Mouse (Mus musculus): ENCODE measurements at regions not wholly inside any gene's neighbourhood (a gene's known extent, or its start where the extent isn't known, plus 50 kb on each side); places are given as distances from the start of the nearest gene placed in this dataset.
A peak's percentile ranks its signal among the peaks of the same experiment; 100 is the strongest.

DNA sequence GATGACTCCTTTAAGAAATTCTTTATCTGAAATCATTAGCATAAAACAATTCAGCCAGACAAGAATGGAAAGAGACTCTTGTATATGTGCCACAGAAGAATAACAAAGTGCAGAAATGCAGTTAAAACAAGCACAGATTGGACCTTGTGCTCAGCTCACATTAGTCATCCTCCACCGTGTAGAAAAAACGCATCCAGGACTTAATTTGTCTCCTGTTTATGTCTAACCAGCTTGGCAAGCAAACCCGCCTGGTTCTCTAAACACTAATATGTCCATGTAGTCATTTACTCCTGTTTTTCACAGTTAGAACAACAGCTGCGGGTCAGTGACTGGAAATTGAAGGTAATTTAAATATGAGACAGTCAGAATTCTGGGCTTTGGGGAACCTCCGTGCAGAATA is 268.7 kb downstream of the Efnb2 start:
- DNase-seq (ENCODE audit: low spot score in 2 of 2) = no peak

DNA sequence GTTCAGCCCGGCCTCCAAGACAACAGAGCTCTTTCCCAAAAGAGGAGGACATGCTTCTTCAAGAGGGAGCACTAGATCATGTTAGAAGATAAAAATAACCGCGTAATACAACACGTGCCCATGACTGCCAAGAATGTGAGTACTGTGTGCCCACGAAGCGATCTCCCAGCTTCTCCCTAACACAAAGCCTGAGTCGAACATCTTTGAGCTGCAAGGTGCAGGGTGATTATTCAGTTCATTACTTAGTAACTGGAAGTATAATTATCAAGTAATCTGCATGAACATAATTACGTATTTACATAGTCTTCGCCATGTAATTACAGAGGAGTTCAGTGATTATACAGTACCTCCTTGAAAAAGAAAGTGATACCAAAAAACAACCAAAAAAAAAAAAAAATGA is 269.7 kb downstream of the Efnb2 start:
- DNase-seq (ENCODE audit: low spot score in 2 of 2) = no peak

DNA sequence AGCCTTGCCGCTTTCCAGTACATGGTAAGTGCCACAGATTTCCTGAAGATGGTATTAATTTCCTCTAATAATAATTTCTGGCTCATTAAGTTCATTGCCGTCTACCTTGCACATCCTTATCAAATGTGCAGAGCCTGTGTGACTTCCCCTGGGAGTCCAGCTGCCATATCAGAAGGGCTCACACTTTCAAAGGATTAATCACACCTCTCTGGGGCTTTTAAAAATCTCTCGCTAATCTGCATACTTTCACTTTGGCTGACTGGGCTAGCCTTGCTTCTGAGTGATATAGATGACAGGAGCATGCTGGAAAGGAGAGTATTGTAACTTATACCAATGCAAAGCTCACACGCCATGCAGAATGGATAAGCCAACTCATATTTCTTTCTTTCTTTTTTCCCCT is 282.8 kb downstream of the Efnb2 start:
- no peak for DNase-seq (ENCODE audit: low spot score in 2 of 2)

DNA sequence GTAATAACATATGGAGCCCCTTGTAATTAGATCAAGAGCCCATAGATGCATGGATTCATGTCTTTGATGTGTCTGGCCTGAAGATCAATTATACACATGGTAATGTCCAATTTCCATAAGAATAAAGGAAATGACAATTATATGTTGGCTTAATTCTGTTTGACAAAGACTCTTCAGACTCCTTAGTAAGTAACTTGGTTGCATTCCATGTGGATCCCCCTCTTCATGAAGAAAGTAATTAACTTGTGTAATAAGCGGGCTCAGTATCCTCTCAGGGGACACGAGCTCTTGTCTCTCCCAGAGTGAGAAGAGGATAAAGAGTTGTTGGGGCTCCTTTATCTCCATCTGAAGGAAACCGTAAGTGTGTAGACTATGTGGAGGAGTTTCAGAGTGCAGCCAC is 284.3 kb downstream of the Efnb2 start:
- DNase-seq (ENCODE audit: low spot score in 2 of 2) = no peak

DNA sequence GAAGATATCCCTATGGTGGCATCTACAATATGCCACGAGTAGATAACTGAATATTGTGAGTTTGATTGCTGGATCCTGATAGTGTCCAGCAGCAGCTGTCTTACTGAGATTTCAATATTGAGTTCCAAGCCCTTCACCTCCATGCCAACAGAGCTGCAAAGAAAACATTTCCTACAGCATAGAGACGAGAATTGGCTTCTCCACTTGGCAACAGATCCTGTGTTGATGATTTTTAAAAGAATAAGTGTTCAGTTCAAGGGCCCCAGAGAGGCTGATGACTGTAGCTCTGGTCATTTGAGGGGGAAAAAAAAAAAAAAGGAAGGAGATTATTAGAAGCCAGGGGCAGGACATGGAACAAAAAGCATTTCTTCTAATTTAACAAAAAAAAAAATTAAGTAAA is 284.7 kb downstream of the Efnb2 start:
- DNase-seq (ENCODE audit: low spot score in 2 of 2) = no peak

DNA sequence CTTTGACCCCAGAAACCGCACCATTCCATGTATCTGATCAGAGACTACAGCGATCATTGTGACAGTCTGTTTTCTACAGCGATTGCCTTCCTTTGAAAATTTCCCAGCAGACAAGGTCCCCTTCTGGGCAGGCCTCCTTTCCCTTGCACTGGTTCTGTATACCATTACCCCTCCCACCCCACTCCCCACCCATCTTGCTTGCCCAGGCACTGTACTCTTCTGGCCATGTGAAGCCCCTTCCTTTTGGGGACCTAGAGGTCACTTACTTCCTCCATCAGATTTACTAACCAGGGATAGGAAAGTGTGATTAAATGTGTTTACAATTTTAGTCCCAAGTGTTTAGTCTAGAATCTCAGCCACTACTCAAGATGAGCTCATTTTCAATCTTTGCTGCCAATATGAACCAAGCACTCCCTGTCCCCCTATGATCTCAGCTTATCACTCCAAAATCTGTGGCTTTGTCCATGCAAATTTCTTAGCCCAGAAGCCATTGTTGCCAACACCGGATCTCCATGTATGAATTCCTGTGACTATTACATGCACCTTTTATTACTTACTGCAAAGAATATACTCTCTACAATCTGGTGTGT is 293.7 kb downstream of the Efnb2 start:
- no peak for DNase-seq (ENCODE audit: low spot score in 2 of 2)

DNA sequence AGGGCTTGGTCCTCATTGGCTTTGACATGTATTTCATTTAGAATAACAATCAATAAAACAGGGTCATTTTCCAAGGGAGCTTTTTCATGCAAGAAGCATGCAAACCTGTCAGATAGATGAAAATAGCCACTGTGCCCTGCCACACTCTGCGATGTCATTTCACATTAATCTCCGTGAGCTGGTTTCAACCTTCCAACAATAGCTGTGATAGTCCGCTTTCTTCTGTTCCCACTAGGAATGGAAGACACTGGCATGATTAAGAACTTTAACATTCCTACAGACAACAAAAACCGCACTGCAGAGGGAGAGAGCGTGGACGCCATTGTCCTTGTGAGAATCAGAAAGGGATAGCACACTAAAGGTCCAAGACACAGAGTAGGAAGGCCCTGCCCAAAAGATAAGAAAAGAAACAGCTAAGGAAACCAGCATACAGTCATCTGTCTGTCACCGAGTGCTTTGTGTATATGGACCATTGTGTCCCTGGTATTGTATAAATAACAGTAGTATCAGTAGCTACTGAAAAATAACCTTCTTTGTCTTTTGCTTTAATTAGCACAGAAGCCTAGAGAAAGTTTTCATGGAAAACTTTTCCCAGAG is 299.0 kb downstream of the Efnb2 start:
- no peak for DNase-seq (ENCODE audit: low spot score in 2 of 2)

DNA sequence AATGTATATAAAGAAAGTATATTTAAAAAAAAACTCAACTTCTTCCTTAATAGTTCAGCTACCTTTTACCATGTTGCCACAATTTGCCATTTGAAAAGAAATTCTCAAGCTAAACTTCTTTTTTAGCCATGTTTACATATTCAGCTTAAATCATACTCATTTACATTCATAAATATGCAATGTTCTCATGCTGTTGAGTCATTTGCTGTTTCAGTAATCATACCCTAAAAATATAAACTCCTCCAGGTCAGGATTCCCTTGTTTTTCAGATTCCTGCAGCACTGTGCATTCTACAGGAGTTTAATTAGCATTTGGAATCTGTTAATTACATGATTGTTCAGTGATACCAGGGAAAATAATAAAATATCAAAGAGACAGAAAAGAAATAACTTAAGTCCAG is 300.5 kb downstream of the Efnb2 start:
- no peak for DNase-seq (ENCODE audit: low spot score in 2 of 2)

DNA sequence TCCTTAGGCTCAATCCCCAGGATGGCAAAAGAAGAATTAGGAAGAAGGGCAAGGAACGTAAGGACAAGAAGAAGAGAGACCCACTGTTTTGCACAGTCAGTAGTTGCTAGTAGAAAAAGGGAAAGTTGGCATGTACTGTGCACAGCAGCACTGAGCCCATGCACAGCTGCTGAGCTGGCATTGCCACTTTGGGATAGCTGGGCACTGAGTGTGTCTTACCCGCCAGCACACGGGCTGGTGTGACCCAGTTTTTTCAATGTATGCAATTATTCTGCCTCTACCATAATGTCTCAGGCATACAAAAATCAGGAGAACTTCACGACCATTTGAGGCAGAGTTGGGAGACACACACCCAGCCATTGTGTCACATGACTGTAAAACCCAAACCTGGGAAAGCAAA is 306.1 kb downstream of the Efnb2 start:
- no peak for DNase-seq (ENCODE audit: low spot score in 2 of 2)

DNA sequence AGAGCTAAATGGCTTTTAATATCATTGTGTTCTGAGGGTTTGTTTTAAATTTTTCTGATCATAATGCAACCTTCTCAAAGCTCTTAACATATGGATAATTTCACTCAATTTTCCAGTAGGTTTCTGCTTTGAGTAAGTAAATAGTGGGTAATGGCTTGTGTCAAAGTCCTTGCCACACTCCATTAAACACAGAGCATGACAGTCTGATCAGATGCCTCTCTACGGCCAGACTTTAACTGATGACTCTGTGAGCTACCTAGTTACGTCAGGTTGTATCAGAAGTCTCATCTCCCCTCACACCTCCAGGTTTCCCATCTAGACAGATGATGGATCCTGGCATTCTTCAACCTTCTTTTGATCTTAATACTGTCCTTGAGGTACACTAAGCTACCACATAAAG is 316.4 kb downstream of the Efnb2 start:
- no peak for DNase-seq (ENCODE audit: low spot score in 2 of 2)

DNA sequence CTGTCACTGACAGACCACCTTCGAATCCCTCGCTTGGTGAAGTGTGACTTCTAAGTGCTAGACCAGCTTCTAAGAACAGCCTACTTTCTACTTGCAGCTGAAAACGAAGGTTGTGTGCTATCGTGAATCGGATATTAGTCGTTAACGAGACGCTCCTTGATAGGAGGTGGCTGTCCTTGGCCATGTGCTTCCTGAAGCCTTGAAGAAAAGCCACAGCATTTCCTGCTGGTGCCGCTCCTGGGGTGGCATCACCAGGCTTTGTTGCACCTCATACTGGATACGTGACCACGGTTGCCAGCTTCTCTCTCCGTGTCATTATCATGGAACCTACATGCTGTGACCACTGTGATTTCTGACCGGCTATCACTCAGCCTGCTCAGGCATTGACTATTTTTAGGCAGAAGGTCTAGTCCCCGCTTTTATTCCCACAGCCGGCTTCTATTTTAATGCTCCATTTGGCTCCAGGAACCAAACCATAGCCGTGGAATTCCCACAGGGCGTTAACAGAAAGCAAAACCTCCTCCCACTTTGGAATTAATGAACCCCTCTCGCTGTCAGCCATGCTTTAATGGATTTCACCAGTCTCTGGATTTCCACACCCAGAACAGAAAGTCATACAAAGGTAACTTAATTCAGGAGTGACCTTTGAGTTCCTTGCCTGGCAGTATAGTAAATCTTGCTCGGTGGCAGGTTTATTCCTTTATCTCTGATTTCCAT is 325.6 kb downstream of the Efnb2 start:
- DNase-seq (ENCODE audit: low spot score in 2 of 2) = no peak

DNA sequence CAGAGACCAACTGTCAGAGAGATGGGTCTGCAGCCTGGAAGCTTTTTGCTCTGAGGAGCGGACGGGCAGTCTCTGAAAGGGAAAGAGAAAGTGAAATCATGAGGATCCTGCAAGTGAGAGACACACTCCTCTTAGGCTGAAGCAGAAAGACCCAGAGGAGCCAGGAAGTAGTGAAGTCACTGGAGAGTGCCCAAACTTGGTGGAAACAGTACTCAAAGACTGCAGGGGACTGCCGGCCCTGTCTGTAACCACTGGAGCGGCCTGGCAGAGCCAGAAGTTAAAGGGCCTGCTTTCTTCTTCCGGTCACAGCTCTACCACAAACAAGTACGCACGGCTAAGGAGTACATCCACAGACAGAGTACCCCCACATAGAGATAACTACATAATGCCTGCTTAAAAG is 326.5 kb downstream of the Efnb2 start:
- DNase-seq (ENCODE audit: low spot score in 2 of 2) = no peak

DNA sequence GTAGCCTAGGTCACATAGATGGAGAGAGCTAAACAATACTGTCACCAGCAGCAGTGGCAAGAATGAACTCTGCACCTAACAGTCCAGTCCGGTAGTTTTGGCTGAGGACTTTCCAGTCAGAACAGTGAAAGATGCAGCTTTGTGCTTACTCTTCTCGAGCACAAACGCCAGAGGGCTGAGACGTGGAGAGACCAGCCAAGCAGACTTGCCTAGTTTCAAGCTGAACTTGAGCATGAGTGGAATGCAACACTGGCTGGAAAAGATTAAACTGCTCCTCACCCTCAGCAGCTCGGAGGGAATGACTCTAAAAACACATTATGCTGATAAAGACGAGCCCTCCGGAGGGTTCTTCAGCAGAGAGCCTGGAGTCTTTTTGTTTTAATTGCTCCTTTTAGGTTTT is 329.8 kb downstream of the Efnb2 start:
- no peak for DNase-seq (ENCODE audit: low spot score in 2 of 2)

DNA sequence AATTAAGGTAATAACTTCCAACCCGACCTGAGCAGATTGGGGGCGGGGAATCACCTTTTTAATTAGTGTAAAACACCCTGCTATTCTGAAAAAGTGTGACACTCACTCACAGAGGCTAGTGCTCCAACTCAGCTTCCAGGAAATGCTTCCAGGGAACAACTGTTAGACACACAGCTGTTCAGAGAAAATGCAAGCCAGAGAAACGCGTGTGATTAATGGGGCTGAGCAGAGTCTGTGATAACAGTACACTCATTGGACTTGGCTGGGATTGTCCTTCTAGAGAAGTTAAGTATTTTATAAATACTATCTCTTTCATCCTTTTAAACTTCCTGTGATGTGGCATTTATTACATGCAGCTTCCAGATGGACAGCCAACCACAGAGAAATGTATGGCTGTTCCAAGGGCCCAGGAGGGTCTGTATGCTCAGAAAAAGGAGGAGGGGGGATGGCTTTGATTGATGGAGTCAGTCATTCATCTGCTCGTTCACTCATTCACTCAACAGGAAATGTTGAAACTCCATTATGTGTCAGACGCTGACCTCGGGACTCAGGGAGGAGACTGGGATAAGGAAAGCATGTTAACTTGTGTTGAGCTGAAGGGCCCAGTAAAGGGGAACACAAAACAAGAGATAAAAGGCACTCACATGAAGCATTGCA is 332.9 kb downstream of the Efnb2 start:
- DNase-seq (ENCODE audit: low spot score in 2 of 2) = peak in 1 of 2 experiments; percentile 28

DNA sequence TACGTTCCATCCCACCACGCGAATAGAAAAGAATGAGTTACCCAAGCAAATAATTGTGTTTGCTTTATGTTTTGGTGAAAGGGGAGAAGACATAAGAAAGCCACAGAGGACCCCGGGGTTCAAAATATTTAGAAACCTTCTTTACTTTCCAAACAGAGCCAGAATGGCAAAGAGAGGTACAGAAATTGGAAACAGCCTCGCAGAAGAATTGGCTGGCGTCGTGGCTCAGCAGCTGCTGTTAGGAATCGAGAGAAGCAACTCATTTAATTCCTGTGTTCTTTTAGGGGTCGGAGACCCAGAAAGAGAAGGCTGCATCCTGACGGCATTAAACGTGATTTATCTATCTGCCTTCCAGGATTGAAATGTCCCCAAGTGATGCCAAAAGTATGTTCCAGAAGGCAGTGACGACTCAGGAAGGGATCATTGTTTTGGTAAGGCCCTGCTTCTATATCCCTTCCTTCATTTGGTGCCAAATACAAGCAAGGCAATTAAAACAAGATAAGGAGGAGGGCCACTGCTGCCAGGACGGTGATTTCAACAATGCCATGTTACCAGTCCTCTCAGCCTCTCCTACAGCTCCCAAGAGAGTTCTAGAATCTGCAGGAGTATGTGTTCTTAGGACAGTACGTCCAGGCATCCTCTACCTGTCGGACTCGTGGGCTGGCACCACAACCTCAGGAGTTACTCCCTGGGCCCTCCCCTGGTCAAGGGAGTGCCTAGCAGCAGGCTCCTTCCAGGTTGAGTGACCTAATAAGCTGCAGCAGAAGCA is 334.8 kb downstream of the Efnb2 start:
- DNase-seq (ENCODE audit: low spot score in 2 of 2) = no peak

DNA sequence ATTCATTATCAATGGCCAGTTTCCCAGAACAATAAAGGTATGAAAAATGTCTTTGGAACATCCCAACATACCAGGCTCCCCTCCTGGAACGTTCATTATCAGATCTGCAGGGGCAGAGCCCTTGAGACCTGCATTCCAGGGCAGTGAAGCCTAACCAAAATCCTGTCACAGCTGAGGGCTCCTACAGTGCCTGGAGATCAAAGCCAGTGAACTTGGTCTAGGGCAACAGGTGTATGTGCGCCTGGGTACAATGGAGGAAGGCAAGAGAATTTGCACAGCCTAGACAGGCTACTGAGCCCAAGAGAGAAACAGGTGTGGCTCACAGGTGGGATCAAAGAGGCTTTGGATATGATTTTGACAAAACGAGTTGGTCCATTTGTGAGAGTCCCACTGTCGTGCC is 335.6 kb downstream of the Efnb2 start:
- DNase-seq (ENCODE audit: low spot score in 2 of 2) = no peak

DNA sequence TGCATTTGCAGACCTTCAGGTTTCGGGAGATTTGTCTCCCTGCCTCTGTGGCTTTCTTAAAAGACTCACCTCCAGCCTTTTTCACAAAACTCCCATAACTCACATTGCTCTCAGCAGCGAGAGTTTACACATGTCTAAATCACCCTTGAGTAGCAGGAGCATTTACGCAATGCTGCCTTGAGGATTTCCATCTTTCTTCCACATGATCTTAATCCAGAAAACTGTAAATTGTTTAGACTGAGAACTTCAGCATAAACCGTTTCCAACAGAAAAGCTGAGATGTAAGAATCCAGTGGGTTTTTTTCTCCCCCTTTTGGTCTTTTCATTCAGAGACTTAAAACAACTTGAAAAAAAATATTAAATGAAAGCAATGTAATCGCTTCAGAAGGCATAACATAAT is 336.5 kb downstream of the Efnb2 start:
- no peak for DNase-seq (ENCODE audit: low spot score in 2 of 2)

DNA sequence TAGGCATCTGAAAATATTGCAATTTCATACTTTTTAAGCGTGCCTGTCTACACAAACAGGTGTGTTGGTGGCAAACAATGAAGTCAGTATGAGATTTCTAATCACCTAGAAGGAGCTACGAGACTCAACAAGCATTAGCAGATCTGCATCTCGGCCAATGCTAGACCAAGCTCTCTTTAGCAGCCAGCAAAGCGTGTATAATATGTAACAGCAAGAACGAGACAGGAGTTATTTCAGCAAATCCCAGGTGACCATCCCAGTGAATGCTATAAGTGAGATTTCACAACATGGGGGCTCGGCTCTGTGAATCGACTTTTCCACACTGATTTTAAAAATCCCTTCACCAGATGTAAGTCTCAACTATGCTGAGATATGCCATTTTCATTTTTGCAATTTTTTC is 352.8 kb downstream of the Efnb2 start:
- DNase-seq (ENCODE audit: low spot score in 2 of 2) = no peak

DNA sequence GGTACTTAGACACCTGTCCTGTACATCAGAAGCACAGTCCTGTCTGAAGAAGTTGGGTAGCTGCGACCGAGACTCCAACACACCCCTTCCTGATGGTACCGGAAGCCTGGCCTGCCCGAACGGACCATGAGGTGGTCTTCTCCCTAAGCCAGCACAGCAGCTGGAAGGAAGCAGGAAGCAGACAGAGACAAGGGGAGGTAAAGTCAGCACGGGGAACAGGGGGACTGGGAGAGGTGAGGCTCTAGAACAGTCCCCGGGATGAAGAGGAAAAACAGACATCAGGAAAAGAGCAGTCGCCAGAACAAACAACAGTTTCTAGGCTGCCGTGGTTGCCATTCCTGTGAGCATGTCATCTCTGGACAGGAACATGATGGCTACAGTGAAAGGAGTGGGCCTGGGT is 353.6 kb downstream of the Efnb2 start:
- DNase-seq (ENCODE audit: low spot score in 2 of 2) = no peak

DNA sequence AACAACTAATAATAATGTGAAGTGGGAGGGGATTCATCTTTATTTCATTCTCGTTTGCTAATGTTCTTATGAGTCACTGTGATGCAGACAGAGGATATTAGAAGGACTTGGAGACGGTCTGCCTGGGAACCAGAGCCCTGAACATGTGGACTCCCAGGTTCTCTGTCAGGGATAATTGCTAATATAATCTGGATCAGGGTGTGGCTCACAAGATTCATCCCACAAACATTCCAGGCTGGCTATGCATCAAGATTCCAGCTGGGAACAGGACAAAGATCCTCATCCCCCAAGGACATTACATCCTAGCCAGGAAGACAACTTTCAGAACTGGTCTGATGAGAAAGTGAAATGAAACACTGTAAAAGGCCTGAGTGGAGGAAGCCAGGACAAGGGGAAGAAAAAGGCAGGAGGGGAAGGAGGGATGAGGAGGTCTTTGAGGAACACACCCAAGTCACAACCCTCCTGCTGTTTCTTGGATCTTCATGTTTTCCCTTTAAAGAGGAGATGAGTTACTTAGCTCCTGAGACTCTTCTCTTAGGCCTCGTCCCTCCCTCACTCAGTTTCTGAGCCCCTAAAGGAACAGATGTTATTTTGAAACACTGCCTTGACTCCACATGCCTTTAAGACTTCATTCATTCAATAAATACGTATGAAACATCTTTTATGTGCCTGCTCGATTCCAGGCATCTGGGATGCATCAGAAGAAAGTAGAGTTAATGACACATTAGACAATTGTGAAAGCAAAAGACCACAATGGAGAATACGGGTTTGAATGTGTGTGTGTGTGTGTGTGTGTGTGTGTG is 360.9 kb downstream of the Efnb2 start:
- no peak for DNase-seq (ENCODE audit: low spot score in 2 of 2)

DNA sequence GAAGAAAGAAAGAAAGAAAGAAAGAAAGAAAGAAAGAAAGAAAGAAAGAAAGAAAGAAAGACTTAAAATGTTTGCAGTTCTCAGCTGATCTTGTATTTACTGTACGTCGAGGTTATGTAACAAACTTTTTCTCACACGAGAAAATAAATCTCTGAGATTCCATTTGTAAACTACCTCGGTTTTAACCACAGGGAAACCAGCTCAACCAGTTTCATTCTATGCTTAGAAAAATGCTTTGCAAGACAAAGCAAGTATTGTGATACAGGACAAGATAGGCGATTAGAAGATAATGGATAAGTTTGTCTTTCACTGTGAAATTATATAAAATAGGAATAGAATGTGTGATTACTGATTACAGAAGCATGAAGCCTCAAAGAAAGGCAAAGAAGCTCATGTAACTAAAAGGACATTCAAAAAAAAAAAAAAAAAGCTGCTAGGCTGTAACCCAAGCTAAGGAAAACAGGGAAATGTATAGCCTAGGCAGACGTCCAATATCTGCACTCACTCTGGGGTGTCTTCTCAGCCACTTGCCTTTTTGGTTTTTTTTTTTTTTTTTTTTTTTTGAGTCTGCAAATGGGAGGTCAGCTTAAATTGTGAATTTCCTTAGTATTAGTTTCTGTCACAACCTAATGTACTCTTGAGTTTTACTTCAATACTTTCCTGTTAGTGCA is 368.3 kb downstream of the Efnb2 start:
- DNase-seq (ENCODE audit: low spot score in 2 of 2) = no peak
